Comparison of ENCODE assay signal across 10 mouse cellular contexts in the genomic region with DNA sequence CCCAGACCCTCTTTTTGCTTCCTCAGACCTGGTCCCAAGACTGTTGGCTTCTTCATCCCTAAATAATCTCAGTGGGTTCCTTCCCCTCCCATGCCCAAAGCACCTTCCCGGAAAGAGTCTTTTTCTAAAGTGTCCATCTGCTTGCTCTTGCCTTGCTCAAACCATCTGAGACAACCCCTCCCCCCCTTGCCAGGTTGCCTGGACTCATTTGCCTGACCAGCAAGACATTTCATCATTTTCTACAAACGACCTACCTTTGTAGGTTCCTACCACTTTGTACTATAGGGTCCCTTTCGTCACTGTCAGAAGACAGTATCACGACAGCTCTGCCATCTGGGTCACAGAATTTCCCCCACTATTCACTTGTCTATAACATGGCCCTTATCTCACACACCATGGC. TPM values are rescaled to one million over a fixed set of nuclear protein-coding genes. Genes with fewer than 3 reads are reported as not detected.
DNase-seq lines count a peak whose midpoint lies in the region; ATAC-seq and TF ChIP-seq lines count a peak whose summit lies in the region.
"Had no signal": no experiment of that assay in that cellular context is flagged by ENCODE, and none has a peak within 500 bp of the region (broad histone marks: within the 10 kb centered on the region; RNA-seq: fewer than 3 reads in every experiment).

No protein-coding gene starts in this region.

- no peaks in the 10 kb centered on the region for H3K9me3 ChIP-seq in liver, embryonic 11.5 days (ENCODE audit: control insufficient read depth, low read length)
- H3K9me3 ChIP-seq in forebrain, embryonic 12.5 days: no peaks in the 10 kb centered on the region
- H3K9me3 ChIP-seq in midbrain, embryonic 13.5 days: no peaks in the 10 kb centered on the region

- peak overlapping the region; percentile 93 for H3K27ac ChIP-seq in gastrocnemius, adult 2 months
- H3K27ac ChIP-seq in liver, embryonic 11.5 days (ENCODE audit: low read depth, low read length): 0 out of 2 replicates have a peak overlapping the region, but pooled peaks have one; percentile 26
- H3K27ac ChIP-seq in forebrain, embryonic 12.5 days: peak overlapping the region; percentile 85
- peak overlapping the region; percentile 86; the same call in 1 of the 2 replicates for H3K27ac ChIP-seq in midbrain, embryonic 13.5 days

- WGBS in liver, embryonic 11.5 days: 57% methylated on average over 4 of the region's 4 CpGs
- WGBS in forebrain, embryonic 12.5 days: 73% methylated on average over 4 of the region's 4 CpGs
- WGBS in midbrain, embryonic 13.5 days: 88% methylated on average over 4 of the region's 4 CpGs

- H3K4me1 ChIP-seq in liver, embryonic 11.5 days (replicated peaks; ENCODE audit: control insufficient read depth, insufficient read depth, low read length): peaks cover 44% of the 10 kb centered on the region
- H3K4me1 ChIP-seq in forebrain, embryonic 12.5 days: peaks cover 44% of the 10 kb centered on the region
- H3K4me1 ChIP-seq in midbrain, embryonic 13.5 days (replicated peaks): peaks cover 50% of the 10 kb centered on the region

- peak overlapping the region; percentile 20 for H3K9ac ChIP-seq in liver, embryonic 11.5 days (ENCODE audit: low read depth, low read length)
- H3K9ac ChIP-seq in forebrain, embryonic 12.5 days: no peak overlapping the region
- no peak overlapping the region for H3K9ac ChIP-seq in midbrain, embryonic 13.5 days (replicated peaks)

- intact Hi-C loops in gastrocnemius, adult 2 months (cut with DNase I): loop anchor here (10.0 kb wide), 1 partner anchor 946 kb away; a partner anchor contains a TSS
- intact Hi-C loops in left cerebral cortex, postnatal 14 days (cut with DNase I): no loop called here

- TF ChIP-seq CTCF in gastrocnemius, adult 2 months (IDR thresholded peaks at IDR 0.05): no peak

- no peak for ATAC-seq in liver, embryonic 11.5 days (replicated peaks; ENCODE audit: low FRiP score)
- ATAC-seq in forebrain, embryonic 12.5 days (ENCODE audit: low FRiP score): no peak
- ATAC-seq in midbrain, embryonic 13.5 days: no peak

- peaks cover 6% of the 10 kb centered on the region; the same call in 1 of the 2 replicates for H3K36me3 ChIP-seq in liver, embryonic 11.5 days (ENCODE audit: control insufficient read depth, insufficient read depth, low read length)
- H3K36me3 ChIP-seq in forebrain, embryonic 12.5 days (replicated peaks): peaks cover 21% of the 10 kb centered on the region
- H3K36me3 ChIP-seq in midbrain, embryonic 13.5 days: peaks cover 5% of the 10 kb centered on the region; the same call in 1 of the 2 replicates

- H3K4me3 ChIP-seq in gastrocnemius, adult 2 months: no peak overlapping the region
- no peak overlapping the region for H3K4me3 ChIP-seq in liver, embryonic 11.5 days (ENCODE audit: low read depth, low read length)
- no peak overlapping the region for H3K4me3 ChIP-seq in forebrain, embryonic 12.5 days (replicated peaks)
- H3K4me3 ChIP-seq in midbrain, embryonic 13.5 days (replicated peaks): no peak overlapping the region

- no peak for DNase-seq in gastrocnemius, adult 2 months
- no peak for DNase-seq in gastrocnemius, postnatal 25 days
- no peak for DNase-seq in liver, embryonic 11.5 days (ENCODE audit: low spot score)
- no peak for DNase-seq in liver
- no peak for DNase-seq in right cerebral cortex, postnatal 14 days
- no peak for DNase-seq in left cerebral cortex, postnatal 14 days (ENCODE audit: low spot score in 2 of 2)

- no peaks in the 10 kb centered on the region; the same call in 1 of the 2 replicates for H3K27me3 ChIP-seq in liver, embryonic 11.5 days (replicated peaks; ENCODE audit: control insufficient read depth, insufficient read depth, low read length)
- H3K27me3 ChIP-seq in forebrain, embryonic 12.5 days: no peaks in the 10 kb centered on the region
- no peaks in the 10 kb centered on the region for H3K27me3 ChIP-seq in midbrain, embryonic 13.5 days

- 0 out of 2 replicates have a peak overlapping the region, but pooled peaks have one; percentile 88 for H3K4me2 ChIP-seq in liver, embryonic 11.5 days
- H3K4me2 ChIP-seq in forebrain, embryonic 12.5 days: no peak overlapping the region
- H3K4me2 ChIP-seq in midbrain, embryonic 13.5 days (replicated peaks): no peak overlapping the region

RNA-seq across cellular contexts. Expression of a gene that starts 1.5 kb away (rescaled TPM):
- total RNA-seq in gastrocnemius, adult 2 months (2021): 10 to 100 TPM; 14.1 to 46.8 TPM
- 10 to 100 TPM; 15.1 to 27.0 TPM for total RNA-seq in gastrocnemius, postnatal 25 days (2021)
- 38.6 and 39.9 TPM in 2 replicates for polyA plus RNA-seq in liver, embryonic 11.5 days (2014; fragmentation: Nextera tagmentation; extraction: Ambion mirVana)
- polyA plus RNA-seq in forebrain, embryonic 12.5 days (2016; fragmentation: Nextera tagmentation; extraction: Ambion mirVana): 128 and 135 TPM in 2 replicates
- 109 and 110 TPM in 2 replicates for polyA plus RNA-seq in midbrain, embryonic 13.5 days (2015; fragmentation: Nextera tagmentation; extraction: Ambion mirVana)
- total RNA-seq in left cerebral cortex, postnatal 14 days (2021): 10 to 100 TPM; 14.6 to 17.5 TPM

RNA-seq across cellular contexts. Expression of a gene that starts 30.6 kb away (rescaled TPM):
- total RNA-seq in gastrocnemius, adult 2 months (2021): not detected
- total RNA-seq in gastrocnemius, postnatal 25 days (2021): not detected
- polyA plus RNA-seq in liver, embryonic 11.5 days (2014; fragmentation: Nextera tagmentation; extraction: Ambion mirVana): not detected in 2 replicates
- not detected in 2 replicates for polyA plus RNA-seq in forebrain, embryonic 12.5 days (2016; fragmentation: Nextera tagmentation; extraction: Ambion mirVana)
- 0.09 and 0.27 TPM in 2 replicates for polyA plus RNA-seq in midbrain, embryonic 13.5 days (2015; fragmentation: Nextera tagmentation; extraction: Ambion mirVana)
- total RNA-seq in left cerebral cortex, postnatal 14 days (2021): under 1 TPM; 0.38 to 0.42 TPM
- polyA plus RNA-seq: CD4-positive, CD25-positive, alpha-beta regulatory T cell, adult 4 months had no signal

RNA-seq across cellular contexts. Expression of a gene that starts 43.4 kb away (rescaled TPM):
- 100 to 1,000 TPM in 1 of 2 experiments, 10 to 100 TPM in 1; 53.6 to 322 TPM for total RNA-seq in gastrocnemius, adult 2 months (2021)
- total RNA-seq in gastrocnemius, postnatal 25 days (2021): 100 to 1,000 TPM in 1 of 2 experiments, 10 to 100 TPM in 1; 33.0 to 107 TPM
- 2.7 and 3.9 TPM in 2 replicates for polyA plus RNA-seq in liver, embryonic 11.5 days (2014; fragmentation: Nextera tagmentation; extraction: Ambion mirVana)
- polyA plus RNA-seq in forebrain, embryonic 12.5 days (2016; fragmentation: Nextera tagmentation; extraction: Ambion mirVana): 2.2 and 3.3 TPM in 2 replicates
- 5.5 and 5.7 TPM in 2 replicates for polyA plus RNA-seq in midbrain, embryonic 13.5 days (2015; fragmentation: Nextera tagmentation; extraction: Ambion mirVana)
- 10 to 100 TPM; 16.8 to 21.8 TPM for total RNA-seq in left cerebral cortex, postnatal 14 days (2021)
- total RNA-seq: granulocyte monocyte progenitor cell, adult 5-6 weeks had no signal
- polyA plus RNA-seq: CD4-positive, CD25-positive, alpha-beta regulatory T cell, adult 4 months had no signal

Comparison
In these comparisons a context has a peak if more than half of its experiments do, and no peak if none do; other contexts are left out.
1. H3K27ac ChIP-seq: peak in every context shown above with its lines; median percentile 93 in gastrocnemius, adult 2 months; 86 in midbrain, embryonic 13.5 days; 85 in forebrain, embryonic 12.5 days; 26 in liver, embryonic 11.5 days.